Mouse (Mus musculus) spleen, adult 2 months (tissue): Measurements from ENCODE around the gene Idh2.

ENCODE experiments used
- CTCF ChIP-seq: fragments of 200-500 bp; IDR thresholded peaks from 2 replicates; pipeline ENCODE4 v1.5.1; 2011; ENCODE audit warnings: mild to moderate bottlenecking, inconsistent platforms; ENCODE audit not compliant: insufficient read depth, insufficient read length, insufficient replicate concordance; ENCODE audit errors: extremely low read depth
- POLR2A ChIP-seq: fragments of 200-500 bp; IDR thresholded peaks from 2 replicates; pipeline ENCODE4 v1.6.1; 2011; ENCODE audit warnings: low read depth, low read length, inconsistent platforms

GRCm38 (mm10) chr7:80063902-80064736 lies 51.1 kb downstream of the Idh2 start:
- TF ChIP-seq POLR2A = no peak
- no peak for TF ChIP-seq CTCF
